Mouse (Mus musculus) testis, adult 2 months (tissue): ENCODE data around the gene Lrrtm4. TPM values are rescaled to one million over a fixed set of nuclear protein-coding genes. Genes with fewer than 3 reads are reported as not detected.

Experiments used
- H3K27ac ChIP-seq: fragments of 200-500 bp; 2 replicates; pipeline ENCODE4 v1.5.1; 2012; ENCODE audit warnings: low read depth, low read length; ENCODE audit not compliant: control insufficient read depth, insufficient read depth
- H3K27me3 ChIP-seq: fragments of 200-500 bp; 2 replicates; pipeline ENCODE4 v1.6.1; 2012; ENCODE audit warnings: mild to moderate bottlenecking, low read length, moderate library complexity; ENCODE audit not compliant: control insufficient read depth, insufficient read depth
- H3K36me3 ChIP-seq: fragments of 200-500 bp; 2 replicates; pipeline ENCODE4 v1.6.1; 2012; ENCODE audit warnings: mild to moderate bottlenecking, low read length; ENCODE audit not compliant: control insufficient read depth, insufficient read depth
- H3K4me1 ChIP-seq: fragments of 200-500 bp; 2 replicates; pipeline ENCODE4 v1.6.1; 2012; ENCODE audit warnings: low read length; ENCODE audit not compliant: control insufficient read depth, insufficient read depth
- H3K4me3 ChIP-seq: fragments of 200-500 bp; 2 replicates; pipeline ENCODE4 v1.5.1; 2012; ENCODE audit warnings: low read depth, mild to moderate bottlenecking, low read length, moderate library complexity, mixed read lengths; ENCODE audit not compliant: control insufficient read depth
- CTCF ChIP-seq: fragments of 200-500 bp; IDR thresholded peaks from 2 replicates; pipeline ENCODE4 v1.5.1; 2012; ENCODE audit warnings: low read depth, mild to moderate bottlenecking, inconsistent platforms, low read length, moderate library complexity; ENCODE audit not compliant: control insufficient read depth, insufficient read depth, insufficient replicate concordance
- POLR2A ChIP-seq: fragments of 200-500 bp; IDR thresholded peaks from 2 replicates; pipeline ENCODE4 v1.6.1; 2012; ENCODE audit warnings: low read depth, mild to moderate bottlenecking, inconsistent platforms, low read length, moderate library complexity; ENCODE audit not compliant: control insufficient read depth
- polyA plus RNA-seq: library from polyadenylated mRNA; depleted of rRNA; stranded (reverse); fragments of >200 nt; gene quantifications from 2 replicates; pipeline ENCODE4 v1.2.3, GENCODE M21; 2012

Gene Lrrtm4
- polyA plus RNA-seq, 1 experiment = not detected

- Histone ChIP-seq H3K27me3 (no peaks in the 10 kb centered on the region), H3K27ac (no peak overlapping the region), H3K4me1 (no peaks in the 10 kb centered on the region), H3K4me3 (no peak overlapping the region), H3K36me3 (no peaks in the 10 kb centered on the region)
- TF ChIP-seq POLR2A = no peak
- no peak for TF ChIP-seq CTCF
Observed at GRCm38 (mm10) chr6:80105343-80105742, 86.7 kb downstream of the Lrrtm4 start.

- Histone ChIP-seq H3K36me3 (no peaks in the 10 kb centered on the region), H3K27ac (no peak overlapping the region)
- no peak for TF ChIP-seq POLR2A
- no peak for TF ChIP-seq CTCF
Observed at GRCm38 (mm10) chr6:80105843-80106242, 87.2 kb downstream of the Lrrtm4 start.

GRCm38 (mm10) chr6:80126419-80126818 lies 107.7 kb downstream of the Lrrtm4 start:
- no peaks in the 10 kb centered on the region for H3K36me3 ChIP-seq
- no peaks in the 10 kb centered on the region for H3K4me1 ChIP-seq
- TF ChIP-seq POLR2A (no peak), CTCF (no peak)
- no peak overlapping the region for H3K27ac ChIP-seq
- no peak overlapping the region for H3K4me3 ChIP-seq
- H3K27me3 ChIP-seq = no peaks in the 10 kb centered on the region

More at GRCm38 (mm10) chr6:80105843-80106242, 87.2 kb downstream of the Lrrtm4 start:
- H3K4me1 ChIP-seq = no peaks in the 10 kb centered on the region
- H3K4me3 ChIP-seq = no peak overlapping the region
- H3K27me3 ChIP-seq = no peaks in the 10 kb centered on the region

GRCm38 (mm10) chr6:80162585-80162984 lies 143.9 kb downstream of the Lrrtm4 start:
- H3K4me1 ChIP-seq = no peaks in the 10 kb centered on the region
- H3K36me3 ChIP-seq = no peaks in the 10 kb centered on the region
- no peaks in the 10 kb centered on the region for H3K27me3 ChIP-seq
- no peak overlapping the region for H3K4me3 ChIP-seq
- no peak overlapping the region for H3K27ac ChIP-seq
- TF ChIP-seq CTCF (no peak), POLR2A (no peak)

GRCm38 (mm10) chr6:80181916-80182315 lies 163.2 kb downstream of the Lrrtm4 start:
- Histone ChIP-seq H3K36me3 (no peaks in the 10 kb centered on the region), H3K27ac (no peak overlapping the region), H3K4me3 (no peak overlapping the region), H3K4me1 (no peaks in the 10 kb centered on the region), H3K27me3 (no peaks in the 10 kb centered on the region)
- no peak for TF ChIP-seq CTCF
- TF ChIP-seq POLR2A = no peak

GRCm38 (mm10) chr6:80182353-80182752 lies 163.7 kb downstream of the Lrrtm4 start:
- H3K27me3 ChIP-seq = no peaks in the 10 kb centered on the region
- H3K4me3 ChIP-seq = no peak overlapping the region
- H3K36me3 ChIP-seq = no peaks in the 10 kb centered on the region
- no peaks in the 10 kb centered on the region for H3K4me1 ChIP-seq
- TF ChIP-seq POLR2A = no peak
- no peak for TF ChIP-seq CTCF
- no peak overlapping the region for H3K27ac ChIP-seq

- Histone ChIP-seq H3K4me3 (no peak overlapping the region), H3K27ac (no peak overlapping the region)
Observed at GRCm38 (mm10) chr6:80185489-80186113, 166.9 kb downstream of the Lrrtm4 start.

DNA sequence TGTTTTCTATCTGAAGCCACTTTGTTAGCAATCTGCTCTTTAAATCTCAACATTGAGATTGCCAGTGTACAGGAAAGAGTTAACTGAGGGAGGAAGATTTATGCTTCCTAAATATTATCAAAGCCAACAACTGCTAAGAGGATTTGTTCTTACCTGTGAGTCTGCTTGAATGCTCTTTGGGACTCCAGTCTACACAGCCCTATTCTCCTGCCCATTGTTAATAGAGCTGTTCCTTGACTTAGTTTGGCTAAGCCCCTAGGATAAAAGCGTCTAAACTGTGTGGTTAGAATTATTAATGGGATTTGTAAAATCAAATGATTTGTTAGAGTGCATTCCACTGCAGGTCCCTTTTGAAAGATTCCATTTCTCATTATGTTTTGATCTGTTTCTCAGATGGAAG lies 168.1 kb downstream of the Lrrtm4 start:
- no peaks in the 10 kb centered on the region for H3K36me3 ChIP-seq
- TF ChIP-seq POLR2A = no peak
- TF ChIP-seq CTCF = no peak
- H3K27ac ChIP-seq = no peak overlapping the region
- no peaks in the 10 kb centered on the region for H3K4me1 ChIP-seq
- H3K4me3 ChIP-seq = no peak overlapping the region
- no peaks in the 10 kb centered on the region for H3K27me3 ChIP-seq

More at GRCm38 (mm10) chr6:80185489-80186113, 166.9 kb downstream of the Lrrtm4 start:
- no peaks in the 10 kb centered on the region for H3K4me1 ChIP-seq
- no peaks in the 10 kb centered on the region for H3K27me3 ChIP-seq
- TF ChIP-seq CTCF (no peak), POLR2A (no peak)
- no peaks in the 10 kb centered on the region for H3K36me3 ChIP-seq

DNA sequence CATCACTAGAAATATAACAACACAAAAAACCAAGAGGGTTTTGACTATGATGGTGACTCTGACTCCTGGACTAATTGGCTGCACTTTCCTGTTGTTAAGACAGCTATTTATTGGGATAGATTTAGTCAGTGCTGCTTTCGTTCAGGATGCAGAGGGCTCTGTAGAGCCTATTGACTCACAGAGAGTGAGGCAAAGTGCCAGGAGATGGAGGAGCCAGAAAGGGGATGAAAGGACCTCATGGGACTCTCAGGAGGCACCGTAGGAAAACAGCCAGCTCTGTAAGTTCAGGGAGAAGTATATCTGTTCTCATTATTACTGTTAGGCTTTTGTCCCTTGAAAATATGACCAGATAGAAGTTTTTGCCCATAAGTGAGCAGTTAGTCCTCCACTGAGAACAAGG lies 190.8 kb downstream of the Lrrtm4 start:
- Histone ChIP-seq H3K27ac (no peak overlapping the region), H3K36me3 (no peaks in the 10 kb centered on the region), H3K4me3 (no peak overlapping the region), H3K4me1 (no peaks in the 10 kb centered on the region), H3K27me3 (no peaks in the 10 kb centered on the region)
- no peak for TF ChIP-seq CTCF
- TF ChIP-seq POLR2A = no peak
